Mouse (Mus musculus) CH12.LX (cell line): ENCODE data around the gene Hes1.

ENCODE experiments used
- CTCF ChIP-seq, 2 experiments: IDR thresholded peaks in 1 of 2; conservative IDR thresholded peaks in 1 of 2; 2 replicates each; pipeline ENCODE4 v1.5.1; 2011 to 2012; ENCODE audit warnings: low read depth in 2 of 2, low read length in 2 of 2, improper control_type of control experiment in 1 of 2, inconsistent platforms in 1 of 2, mild to moderate bottlenecking in 1 of 2, moderate library complexity in 1 of 2
- E2F4 ChIP-seq: IDR thresholded peaks from 2 replicates; pipeline ENCODE4 v1.6.1; 2011; ENCODE audit warnings: low read depth, low read length, improper control_type of control experiment; ENCODE audit not compliant: insufficient replicate concordance
- EP300 ChIP-seq: IDR thresholded peaks from 2 replicates; pipeline ENCODE4 v1.6.1; 2011; ENCODE audit warnings: low read length, improper control_type of control experiment
- MEF2A ChIP-seq: IDR thresholded peaks from 2 replicates; pipeline ENCODE4 v1.6.1; 2014; ENCODE audit warnings: low read depth, mild to moderate bottlenecking, inconsistent platforms, low read length, improper control_type of control experiment, borderline replicate concordance
- POLR2A ChIP-seq: IDR thresholded peaks from 2 replicates; pipeline ENCODE4 v1.6.1; 2011; ENCODE audit warnings: low read depth, mild to moderate bottlenecking, improper control_type of control experiment, low read length
- ZMIZ1 ChIP-seq: IDR thresholded peaks from 2 replicates; pipeline ENCODE4 v1.6.1; 2012; ENCODE audit warnings: low read depth, mild to moderate bottlenecking, inconsistent platforms, low read length, improper control_type of control experiment

GRCm38 (mm10) chr16:30036104-30036503, 28.1 kb upstream of the Hes1 start:
- no peak for TF ChIP-seq E2F4
- TF ChIP-seq ZMIZ1: no peak
- TF ChIP-seq POLR2A: no peak
- no peak for TF ChIP-seq CTCF (conservative IDR thresholded peaks at IDR 0.05 in 1 of 2, IDR thresholded peaks at IDR 0.05 in 1 of 2; ENCODE audit: low read depth in 2 of 2, low read length in 2 of 2)
- no peak for TF ChIP-seq EP300
- no peak for TF ChIP-seq MEF2A
